9 mouse cellular contexts compared by ENCODE assay signal in genomic region chr11:4219317-4219751, GRCm38 (mm10). TPM values are rescaled to one million over a fixed set of nuclear protein-coding genes. Genes with fewer than 3 reads are reported as not detected.
DNase-seq lines count a peak whose midpoint lies in the region; ATAC-seq lines count a peak whose summit lies in the region.
"Had no signal": no experiment of that assay in that cellular context is flagged by ENCODE, and none has a peak within 500 bp of the region (broad histone marks: within the 10 kb centered on the region; RNA-seq: fewer than 3 reads in every experiment).

No protein-coding gene starts in this region.

- peak; percentile 27 for DNase-seq in thymus, postnatal 36 days
- no peak for DNase-seq in thymus, postnatal 10 days (ENCODE audit: low spot score in 2 of 2)
- peak; percentile 52 for DNase-seq in cerebellum, adult 11-12 months
- peak; percentile 63 for DNase-seq in gastrocnemius, postnatal 10 days
- peak; percentile 89 for DNase-seq in kidney, postnatal 10 days
- DNase-seq in right cerebral cortex, adult 18-20 months: peak; percentile 78

- H3K4me3 ChIP-seq in liver, embryonic 12.5 days: no peak overlapping the region
- no peak overlapping the region for H3K4me3 ChIP-seq in forebrain, embryonic 15.5 days

- ATAC-seq in liver, embryonic 12.5 days: no peak
- ATAC-seq in forebrain, embryonic 15.5 days (replicated peaks): no peak

- no peak overlapping the region for H3K9ac ChIP-seq in liver, embryonic 12.5 days
- no peak overlapping the region for H3K9ac ChIP-seq in forebrain, embryonic 15.5 days (replicated peaks)

- WGBS in liver, embryonic 12.5 days (ENCODE audit: insufficient replicate concordance): 13% methylated on average over 2 of the region's 2 CpGs
- WGBS in forebrain, embryonic 15.5 days: 11% methylated on average over 2 of the region's 2 CpGs

- H3K27ac ChIP-seq in liver, embryonic 12.5 days: no peak overlapping the region
- H3K27ac ChIP-seq in forebrain, embryonic 15.5 days (replicated peaks): no peak overlapping the region

- H3K4me1 ChIP-seq in liver, embryonic 12.5 days: peaks cover 63% of the 10 kb centered on the region
- H3K4me1 ChIP-seq in forebrain, embryonic 15.5 days: peaks cover 8% of the 10 kb centered on the region

- 0 out of 2 replicates have a peak overlapping the region, but pooled peaks have one; percentile 99 for H3K4me2 ChIP-seq in liver, embryonic 12.5 days
- H3K4me2 ChIP-seq in forebrain, embryonic 15.5 days (replicated peaks): no peak overlapping the region

- peaks cover 8% of the 10 kb centered on the region for H3K36me3 ChIP-seq in liver, embryonic 12.5 days
- peaks cover under 1% of the 10 kb centered on the region; the same call in 1 of the 2 replicates for H3K36me3 ChIP-seq in forebrain, embryonic 15.5 days

- H3K27me3 ChIP-seq in liver, embryonic 12.5 days (replicated peaks): peaks cover 22% of the 10 kb centered on the region
- peaks cover 24% of the 10 kb centered on the region for H3K27me3 ChIP-seq in forebrain, embryonic 15.5 days

- no peaks in the 10 kb centered on the region for H3K9me3 ChIP-seq in liver, embryonic 12.5 days (replicated peaks)
- no peaks in the 10 kb centered on the region for H3K9me3 ChIP-seq in forebrain, embryonic 15.5 days

RNA-seq across cellular contexts. Expression of gene Castor1, which starts 1.3 kb away (rescaled TPM):
- total RNA-seq in gastrocnemius, postnatal 10 days (2021): 1 to 10 TPM; 5.9 to 6.9 TPM
- polyA plus RNA-seq in liver, embryonic 12.5 days (2016; fragmentation: Nextera tagmentation; extraction: Ambion mirVana): 2.1 and 2.3 TPM in 2 replicates
- polyA plus RNA-seq in forebrain, embryonic 15.5 days (2015; fragmentation: Nextera tagmentation; extraction: Ambion mirVana): 1.4 and 1.5 TPM in 2 replicates

RNA-seq across cellular contexts. Expression of gene Osm, which starts 16.9 kb away (rescaled TPM):
- not detected for total RNA-seq in gastrocnemius, postnatal 10 days (2021)
- 0.48 and 0.55 TPM in 2 replicates for polyA plus RNA-seq in liver, embryonic 12.5 days (2016; fragmentation: Nextera tagmentation; extraction: Ambion mirVana)
- polyA plus RNA-seq in forebrain, embryonic 15.5 days (2015; fragmentation: Nextera tagmentation; extraction: Ambion mirVana): not detected in 2 replicates
- polyA plus RNA-seq: heart, embryonic 14.5 days had no signal

RNA-seq across cellular contexts. Expression of gene Tbc1d10a, which starts 32.7 kb away (rescaled TPM):
- 1 to 10 TPM; 6.1 to 8.2 TPM for total RNA-seq in gastrocnemius, postnatal 10 days (2021)
- 9.8 and 10.7 TPM in 2 replicates for polyA plus RNA-seq in liver, embryonic 12.5 days (2016; fragmentation: Nextera tagmentation; extraction: Ambion mirVana)
- 30.2 and 31.1 TPM in 2 replicates for polyA plus RNA-seq in forebrain, embryonic 15.5 days (2015; fragmentation: Nextera tagmentation; extraction: Ambion mirVana)

RNA-seq across cellular contexts. Expression of gene Lif, which starts 38.0 kb away (rescaled TPM):
- total RNA-seq in gastrocnemius, postnatal 10 days (2021): under 1 TPM; 0.47 to 0.77 TPM
- polyA plus RNA-seq in liver, embryonic 12.5 days (2016; fragmentation: Nextera tagmentation; extraction: Ambion mirVana): not detected in 2 replicates
- polyA plus RNA-seq in forebrain, embryonic 15.5 days (2015; fragmentation: Nextera tagmentation; extraction: Ambion mirVana): not detected in 2 replicates

RNA-seq across cellular contexts. Expression of gene Sf3a1, which starts 59.2 kb away (rescaled TPM):
- 10 to 100 TPM; 28.1 to 32.6 TPM for total RNA-seq in gastrocnemius, postnatal 10 days (2021)
- polyA plus RNA-seq in liver, embryonic 12.5 days (2016; fragmentation: Nextera tagmentation; extraction: Ambion mirVana): 41.7 and 42.1 TPM in 2 replicates
- polyA plus RNA-seq in forebrain, embryonic 15.5 days (2015; fragmentation: Nextera tagmentation; extraction: Ambion mirVana): 51.9 and 55.0 TPM in 2 replicates

Comparison
In these comparisons a context has a peak if more than half of its experiments do, and no peak if none do; other contexts are left out.
1. DNase-seq: peak in thymus, postnatal 36 days (2 of 2), cerebellum, adult 11-12 months (single experiment), gastrocnemius, postnatal 10 days (single experiment), kidney, postnatal 10 days (single experiment) and right cerebral cortex, adult 18-20 months (single experiment); none in thymus, postnatal 10 days (0 of 2).